Mouse (Mus musculus) forebrain, embryonic 16.5 days (tissue): ENCODE results near the gene Mcur1. TPM values are rescaled to one million over a fixed set of nuclear protein-coding genes. Genes with fewer than 3 reads are reported as not detected.
A peak's percentile ranks its signal among the peaks of the same experiment; 100 is the strongest.

Experiments
- ATAC-seq: fragments of 200-750 bp; cut with Nextera tagmentation; 2 replicates; pipeline ENCODE4 v1.8.0; 2017; ENCODE audit warnings: mild to moderate bottlenecking, moderate library complexity
- H3K27ac ChIP-seq: fragments of 300-500 bp; sonication (generic); 2 replicates; pipeline ENCODE4 v1.5.1; 2014; ENCODE audit warnings: low read length, control low read depth
- H3K27me3 ChIP-seq: fragments of 300-500 bp; sonication (generic); replicated peaks from 2 replicates; pipeline ENCODE4 v1.6.1; 2014; ENCODE audit warnings: low read length; ENCODE audit not compliant: control insufficient read depth, insufficient read depth
- H3K36me3 ChIP-seq: fragments of 300-500 bp; sonication (generic); 2 replicates; pipeline ENCODE4 v1.6.1; 2014; ENCODE audit not compliant: control insufficient read depth, insufficient read depth
- H3K4me1 ChIP-seq: fragments of 300-500 bp; sonication (generic); replicated peaks from 2 replicates; pipeline ENCODE4 v1.6.1; 2014; ENCODE audit warnings: low read length; ENCODE audit not compliant: control insufficient read depth, insufficient read depth
- H3K4me2 ChIP-seq: fragments of 300-500 bp; sonication (generic); 2 replicates; pipeline ENCODE4 v1.6.1; 2014; ENCODE audit warnings: mild to moderate bottlenecking, low read length, control low read depth
- H3K4me3 ChIP-seq: fragments of 300-500 bp; sonication (generic); replicated peaks from 2 replicates; pipeline ENCODE4 v1.5.1; 2014; ENCODE audit warnings: mild to moderate bottlenecking, low read length, control low read depth
- H3K9ac ChIP-seq: fragments of 300-500 bp; sonication (generic); replicated peaks from 2 replicates; pipeline ENCODE4 v1.6.1; 2014; ENCODE audit warnings: low read depth, low read length, control low read depth
- H3K9me3 ChIP-seq: fragments of 300-500 bp; sonication (generic); 2 replicates; pipeline ENCODE4 v1.6.1; 2016; ENCODE audit warnings: low read length; ENCODE audit not compliant: control insufficient read depth
- WGBS: fragments of 180-500 bp; shearing (Covaris S2); extraction: QIAGEN DNeasy Blood & Tissue Kit; methylation state at CpG from one replicate; pipeline ENCODE4 v1.1.7; 2014; 5-methylcytosine and 5-hydroxymethylcytosine counted together
- polyA plus RNA-seq: library from polyadenylated mRNA; unstranded; fragments of >200 nt; fragmentation: Nextera tagmentation; extraction: Ambion mirVana; gene quantifications from 2 replicates; pipeline ENCODE4 v1.2.1, GENCODE M21; 2015

Gene Mcur1
- polyA plus RNA-seq, 1 experiment from 2014 or later: 6.9 TPM

DNA sequence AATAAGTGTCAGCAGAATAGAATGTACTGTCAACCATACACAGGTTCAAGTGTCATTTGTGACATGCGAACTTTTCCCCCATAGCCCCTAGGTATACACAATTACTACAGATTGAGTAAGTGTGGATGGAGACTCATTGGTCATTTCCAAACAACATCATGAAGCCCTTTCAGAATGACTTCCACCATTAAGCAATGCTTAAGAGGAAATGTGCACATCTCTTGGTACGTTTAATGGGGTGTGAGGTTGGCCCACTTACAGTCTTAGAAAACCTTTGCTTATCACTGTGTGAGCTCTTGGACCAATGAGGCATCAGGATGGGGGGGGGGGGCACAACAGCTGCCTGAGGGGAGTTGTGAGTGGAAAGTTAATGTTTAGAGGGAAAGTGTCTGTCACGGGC lies 54.2 kb downstream of the Mcur1 start:
- H3K4me2 ChIP-seq: no peak overlapping the region
- H3K9ac ChIP-seq: no peak overlapping the region
- no peaks in the 10 kb centered on the region for H3K27me3 ChIP-seq
- H3K4me3 ChIP-seq: no peak overlapping the region
- no peak overlapping the region for H3K27ac ChIP-seq
- H3K36me3 ChIP-seq: no peaks in the 10 kb centered on the region
- peaks cover 11% of the 10 kb centered on the region for H3K4me1 ChIP-seq
- H3K9me3 ChIP-seq: no peaks in the 10 kb centered on the region
- 92% methylated on average over 3 of the region's 3 CpGs for WGBS
- no peak for ATAC-seq

- Histone ChIP-seq H3K36me3 (no peaks in the 10 kb centered on the region), H3K27ac (no peak overlapping the region), H3K4me3 (peak overlapping the region; percentile 33), H3K27me3 (no peaks in the 10 kb centered on the region), H3K4me1 (peaks cover 13% of the 10 kb centered on the region), H3K9ac (peak overlapping the region; percentile 45), H3K9me3 (no peaks in the 10 kb centered on the region), H3K4me2 (peak overlapping the region; percentile 59)
- 1% methylated on average over 19 of the region's 19 CpGs for WGBS
- ATAC-seq: peak; percentile 56; the same call in 1 of the 2 replicates
Observed at GRCm38 (mm10) chr13:43503395-43503850, 56.6 kb downstream of the Mcur1 start.

DNA sequence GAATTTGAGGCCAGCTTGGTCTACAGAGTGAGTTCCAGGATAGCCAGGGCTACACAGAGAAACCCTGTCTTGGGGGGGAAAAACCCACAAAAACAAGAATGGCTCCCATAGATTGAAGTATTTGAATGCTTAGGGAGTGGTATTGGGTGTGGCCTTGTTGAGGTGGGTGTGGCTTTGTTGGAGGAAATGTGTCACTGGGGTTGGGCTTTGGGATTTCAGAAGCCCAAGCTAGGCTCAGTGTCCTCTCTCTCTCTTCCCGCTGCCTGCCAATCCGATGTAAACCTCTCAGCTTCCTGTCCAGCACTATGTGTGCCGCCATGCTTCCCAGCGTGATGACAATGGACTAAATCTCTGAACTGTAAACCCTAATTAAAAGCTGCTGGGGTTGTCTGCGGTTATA lies 58.4 kb downstream of the Mcur1 start:
- H3K9me3 ChIP-seq: no peaks in the 10 kb centered on the region
- H3K9ac ChIP-seq: no peak overlapping the region
- no peak overlapping the region for H3K4me3 ChIP-seq
- H3K27me3 ChIP-seq: no peaks in the 10 kb centered on the region
- no peak for ATAC-seq
- H3K4me1 ChIP-seq: peaks cover 13% of the 10 kb centered on the region
- 54% methylated on average over 5 of the region's 5 CpGs for WGBS
- no peak overlapping the region for H3K4me2 ChIP-seq
- H3K36me3 ChIP-seq: no peaks in the 10 kb centered on the region
- H3K27ac ChIP-seq: no peak overlapping the region

DNA sequence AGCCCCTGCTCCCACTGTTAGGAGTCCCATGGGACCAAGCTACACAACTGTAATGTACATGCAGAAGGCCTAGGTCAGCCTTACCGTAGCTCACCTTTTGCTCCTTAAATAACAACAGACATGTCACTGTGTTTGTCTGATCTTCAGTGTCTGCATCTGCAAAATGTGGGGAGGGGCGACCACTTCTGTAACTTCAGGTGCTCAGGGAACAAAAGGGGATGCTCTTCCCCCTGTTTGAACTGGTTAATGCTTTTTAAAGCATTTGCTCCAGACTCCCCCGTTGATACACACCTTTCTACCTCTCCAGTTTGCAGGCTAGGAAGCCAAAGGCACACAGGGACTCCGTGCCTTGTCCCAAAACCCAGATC lies 59.5 kb downstream of the Mcur1 start:
- no peak for ATAC-seq
- H3K9me3 ChIP-seq: no peaks in the 10 kb centered on the region
- H3K36me3 ChIP-seq: no peaks in the 10 kb centered on the region
- H3K27ac ChIP-seq: no peak overlapping the region
- no peak overlapping the region for H3K9ac ChIP-seq
- no peak overlapping the region for H3K4me2 ChIP-seq
- peaks cover 13% of the 10 kb centered on the region for H3K4me1 ChIP-seq
- H3K4me3 ChIP-seq: no peak overlapping the region
- 92% methylated on average over 4 of the region's 4 CpGs for WGBS
- no peaks in the 10 kb centered on the region for H3K27me3 ChIP-seq

- no peak for ATAC-seq
- Histone ChIP-seq H3K9ac (no peak overlapping the region), H3K27ac (no peak overlapping the region), H3K4me1 (peaks cover 13% of the 10 kb centered on the region), H3K27me3 (no peaks in the 10 kb centered on the region), H3K36me3 (no peaks in the 10 kb centered on the region), H3K9me3 (no peaks in the 10 kb centered on the region), H3K4me3 (no peak overlapping the region), H3K4me2 (no peak overlapping the region)
- 64% methylated on average over 7 of the region's 7 CpGs for WGBS
Observed at GRCm38 (mm10) chr13:43499731-43500482, 60.1 kb downstream of the Mcur1 start.

- Histone ChIP-seq H3K27ac (no peak overlapping the region), H3K9ac (no peak overlapping the region), H3K36me3 (no peaks in the 10 kb centered on the region), H3K27me3 (no peaks in the 10 kb centered on the region), H3K9me3 (no peaks in the 10 kb centered on the region), H3K4me2 (0 out of 2 replicates have a peak overlapping the region, but pooled peaks have one; percentile 17), H3K4me3 (no peak overlapping the region), H3K4me1 (peaks cover 11% of the 10 kb centered on the region)
- 59% methylated on average over 14 of the region's 14 CpGs for WGBS
- peak; percentile 31; the same call in 1 of the 2 replicates for ATAC-seq
Observed at GRCm38 (mm10) chr13:43498849-43499248, 61.1 kb downstream of the Mcur1 start.

DNA sequence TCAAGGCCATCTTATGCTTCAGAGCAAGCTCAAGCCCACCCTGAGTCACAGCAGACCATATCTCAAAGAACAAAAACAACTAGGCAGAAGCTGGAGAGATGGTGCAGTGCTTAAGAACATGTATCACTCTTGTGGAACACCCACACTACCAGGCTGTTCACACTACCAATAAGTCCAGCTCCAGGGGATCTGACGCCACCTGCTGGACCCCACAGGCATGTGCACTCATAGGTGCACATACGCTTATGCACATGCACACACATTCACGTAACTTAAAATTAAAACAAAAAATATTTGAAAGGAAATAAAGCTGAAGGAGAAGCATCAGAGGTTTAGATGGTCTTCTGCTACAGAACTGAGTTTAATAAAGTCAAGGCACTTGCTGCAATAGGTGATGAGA lies 62.2 kb downstream of the Mcur1 start:
- H3K9me3 ChIP-seq: no peaks in the 10 kb centered on the region
- no peak overlapping the region for H3K27ac ChIP-seq
- no peak for ATAC-seq
- H3K9ac ChIP-seq: no peak overlapping the region
- WGBS: 92% methylated on average over 3 of the region's 3 CpGs
- H3K36me3 ChIP-seq: no peaks in the 10 kb centered on the region
- peaks cover 5% of the 10 kb centered on the region; the same call in 1 of the 2 replicates for H3K4me1 ChIP-seq
- H3K4me3 ChIP-seq: no peak overlapping the region
- no peak overlapping the region for H3K4me2 ChIP-seq
- no peaks in the 10 kb centered on the region for H3K27me3 ChIP-seq

DNA sequence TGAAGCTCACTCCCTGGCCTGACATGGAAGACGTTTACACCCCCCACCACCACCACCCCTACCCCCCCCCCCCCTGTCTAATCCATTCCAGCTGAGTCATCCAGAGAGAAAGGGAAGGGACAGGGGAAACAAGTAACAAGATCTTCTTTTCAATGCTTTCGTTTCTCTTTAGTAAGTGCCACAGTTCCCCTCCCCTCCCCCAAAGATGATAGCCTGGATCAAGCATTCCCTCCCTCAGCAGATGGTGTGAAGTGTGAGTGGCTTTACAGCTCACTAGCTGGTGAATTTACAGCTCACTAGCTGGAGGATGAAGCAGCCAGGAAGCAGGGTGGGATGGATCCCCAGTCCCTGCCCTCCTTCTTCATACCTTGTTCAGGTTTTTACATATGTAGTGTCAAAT lies 63.3 kb downstream of the Mcur1 start:
- Histone ChIP-seq H3K27me3 (no peaks in the 10 kb centered on the region), H3K4me2 (no peak overlapping the region), H3K9me3 (no peaks in the 10 kb centered on the region), H3K4me1 (peaks cover 5% of the 10 kb centered on the region; the same call in 1 of the 2 replicates), H3K9ac (no peak overlapping the region), H3K36me3 (no peaks in the 10 kb centered on the region), H3K4me3 (no peak overlapping the region), H3K27ac (no peak overlapping the region)
- 5% methylated on average over 2 of the region's 2 CpGs for WGBS
- ATAC-seq: no peak

GRCm38 (mm10) chr13:43495645-43496044 lies 64.3 kb downstream of the Mcur1 start:
- no peak for ATAC-seq

More at GRCm38 (mm10) chr13:43495645-43496044, 64.3 kb downstream of the Mcur1 start:
- Histone ChIP-seq H3K4me3 (no peak overlapping the region), H3K4me1 (peaks cover 5% of the 10 kb centered on the region; the same call in 1 of the 2 replicates), H3K36me3 (no peaks in the 10 kb centered on the region), H3K9ac (no peak overlapping the region), H3K4me2 (no peak overlapping the region), H3K27me3 (no peaks in the 10 kb centered on the region), H3K9me3 (no peaks in the 10 kb centered on the region), H3K27ac (no peak overlapping the region)
- WGBS: 82% methylated on average over 7 of the region's 7 CpGs
